Mouse (Mus musculus) bone marrow macrophage, adult 2 months (primary cell): ENCODE results near the gene Plagl2.

Experiments used
- CTCF ChIP-seq: IDR thresholded peaks from 2 replicates; pipeline ENCODE4 v1.5.1; 2012; ENCODE audit warnings: low read depth, mild to moderate bottlenecking, low read length, moderate library complexity
- POLR2A ChIP-seq: IDR thresholded peaks from 2 replicates; pipeline ENCODE4 v1.6.1; 2012; ENCODE audit warnings: mild to moderate bottlenecking, low read depth, low read length, borderline replicate concordance

- no peak for TF ChIP-seq CTCF
- TF ChIP-seq POLR2A: no peak
Observed at GRCm38 (mm10) chr2:153179961-153180360, 61.3 kb downstream of the Plagl2 start.
